9 mouse cellular contexts compared by ENCODE assay signal in the genomic region with DNA sequence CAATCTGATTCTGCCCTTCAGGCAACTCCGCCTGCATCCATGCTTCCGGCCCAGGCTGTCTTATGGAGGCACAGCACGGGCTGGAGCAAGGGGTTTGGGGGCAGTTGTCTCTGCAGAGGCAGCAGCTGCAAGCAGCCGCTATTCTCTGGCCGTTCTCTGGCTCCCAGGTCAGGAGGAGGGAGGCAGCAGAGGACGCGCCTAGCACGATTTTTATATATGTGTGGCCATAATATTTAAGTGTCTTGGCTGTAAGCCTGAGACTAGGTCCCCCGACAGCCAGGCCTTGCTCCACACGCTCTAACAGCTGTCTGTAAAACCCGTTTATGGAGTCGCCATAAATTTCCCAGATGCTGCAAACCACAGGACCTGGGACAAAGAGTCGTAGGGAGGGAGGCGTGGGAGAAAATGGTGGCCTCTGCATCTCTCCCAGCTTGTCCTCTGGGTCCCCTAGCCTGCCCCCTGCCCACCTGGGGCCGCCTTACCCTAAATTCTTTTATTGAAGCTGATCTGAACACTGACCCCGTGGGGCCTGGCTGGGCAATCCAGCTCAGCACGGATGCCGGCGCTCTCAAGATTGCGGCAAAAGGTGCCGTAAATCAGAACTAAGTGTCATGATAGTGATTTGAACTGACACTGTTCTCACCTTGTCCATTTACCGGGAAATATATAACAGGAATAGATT. TPM values are rescaled to one million over a fixed set of nuclear protein-coding genes. Genes with fewer than 3 reads are reported as not detected.
DNase-seq lines count a peak whose midpoint lies in the region; ATAC-seq and TF ChIP-seq lines count a peak whose summit lies in the region.
"Had no signal": no experiment of that assay in that cellular context is flagged by ENCODE, and none has a peak within 500 bp of the region (broad histone marks: within the 10 kb centered on the region; RNA-seq: fewer than 3 reads in every experiment).

No protein-coding gene starts in this region.

- no peak for TF ChIP-seq POLR2A in cerebellum, adult 2 months (IDR thresholded peaks at IDR 0.05; ENCODE audit: borderline replicate concordance, insufficient read depth, low read length)

- peak; percentile 83 for DNase-seq in lung, postnatal 0 days (ENCODE audit: low spot score)
- DNase-seq in lung, postnatal 36 days: no peak
- DNase-seq in heart, postnatal 14 days: peak; percentile 13 to 41
- peak; percentile 82 for DNase-seq in limb, embryonic 11.5 days (ENCODE audit: low spot score)
- DNase-seq in testis, postnatal 10 days (ENCODE audit: low spot score): peak; percentile 51
- DNase-seq in right cerebral cortex, adult 18-20 months: no peak
- DNase-seq in cerebellum, adult 2 months: no peak
- DNase-seq: gastrocnemius, postnatal 25 days had no signal

- H3K27ac ChIP-seq in lung, postnatal 0 days (ENCODE audit: low read length): no peak overlapping the region
- H3K27ac ChIP-seq in limb, embryonic 11.5 days (replicated peaks; ENCODE audit: low read depth, low read length): peak overlapping the region; percentile 79
- H3K27ac ChIP-seq in cerebellum, adult 2 months (ENCODE audit: insufficient read depth, low read length): no peak overlapping the region

- no peak for TF ChIP-seq EP300 in lung, postnatal 0 days (IDR thresholded peaks at IDR 0.05)

- WGBS in lung, postnatal 0 days: 29% methylated on average over 22 of the region's 22 CpGs
- WGBS in limb, embryonic 11.5 days: 4% methylated on average over 22 of the region's 22 CpGs
- WGBS in cerebellum, adult 2 months: 53% methylated on average over 22 of the region's 22 CpGs

- intact Hi-C loops in heart, postnatal 14 days (cut with DNase I): loop anchor here (5.0 kb wide), 1 partner anchor 48 kb away; no protein-coding TSS in a partner anchor

- no peaks in the 10 kb centered on the region for H3K4me1 ChIP-seq in lung, postnatal 0 days (ENCODE audit: insufficient read depth, low read depth, low read length)
- H3K4me1 ChIP-seq in limb, embryonic 11.5 days (ENCODE audit: control insufficient read depth, insufficient read depth, low read length): peaks cover 26% of the 10 kb centered on the region
- H3K4me1 ChIP-seq in cerebellum, adult 2 months (ENCODE audit: control insufficient read depth, insufficient read depth, low read length): no peaks in the 10 kb centered on the region

- no peak overlapping the region for H3K9ac ChIP-seq in lung, postnatal 0 days (replicated peaks; ENCODE audit: low read depth)
- H3K9ac ChIP-seq in limb, embryonic 11.5 days (ENCODE audit: low read length): peak overlapping the region; percentile 43; the same call in 1 of the 2 replicates

- no peak; the same call in 1 of the 2 replicates for TF ChIP-seq CTCF in lung, postnatal 0 days (IDR thresholded peaks at IDR 0.05)
- TF ChIP-seq CTCF in cerebellum, adult 2 months (IDR thresholded peaks at IDR 0.05; ENCODE audit: borderline replicate concordance, insufficient read depth, low read depth, low read length): no peak

- H3K9me3 ChIP-seq in lung, postnatal 0 days (ENCODE audit: low read length): no peaks in the 10 kb centered on the region
- no peaks in the 10 kb centered on the region for H3K9me3 ChIP-seq in limb, embryonic 11.5 days (ENCODE audit: control insufficient read depth, low read length)

- ATAC-seq in lung, postnatal 0 days: peak; percentile 85
- ATAC-seq in limb, embryonic 11.5 days (ENCODE audit: insufficient number of reproducible peaks, low FRiP score, low TSS enrichment, low read depth): peak; percentile 75
- ATAC-seq in activated CD4-positive, CD25-positive, alpha-beta regulatory T cell, adult 4 months: no peak

- no peak overlapping the region for H3K4me2 ChIP-seq in lung, postnatal 0 days (replicated peaks; ENCODE audit: low read depth, low read length)
- H3K4me2 ChIP-seq in limb, embryonic 11.5 days (ENCODE audit: low read depth, severe bottlenecking): peak overlapping the region; percentile 46

- no peaks in the 10 kb centered on the region for H3K27me3 ChIP-seq in lung, postnatal 0 days (replicated peaks; ENCODE audit: insufficient read depth, low read length)
- H3K27me3 ChIP-seq in limb, embryonic 11.5 days (ENCODE audit: control insufficient read depth, insufficient read depth, low read length): peaks cover 11% of the 10 kb centered on the region; the same call in 1 of the 2 replicates
- H3K27me3 ChIP-seq in cerebellum, adult 2 months (ENCODE audit: control insufficient read depth, insufficient read depth, low read length): no peaks in the 10 kb centered on the region

- H3K36me3 ChIP-seq in lung, postnatal 0 days (ENCODE audit: insufficient read depth, low read length): no peaks in the 10 kb centered on the region
- H3K36me3 ChIP-seq in limb, embryonic 11.5 days (ENCODE audit: control insufficient read depth, insufficient read depth, low read length): no peaks in the 10 kb centered on the region

- no peak overlapping the region for H3K4me3 ChIP-seq in lung, postnatal 0 days (ENCODE audit: low read depth, low read length)
- H3K4me3 ChIP-seq in limb, embryonic 11.5 days (ENCODE audit: low read depth, low read length): peak overlapping the region; percentile 8; the same call in 1 of the 2 replicates
- no peak overlapping the region for H3K4me3 ChIP-seq in cerebellum, adult 2 months (replicated peaks; ENCODE audit: insufficient read depth, low read depth, low read length)

RNA-seq across cellular contexts. Expression of a gene that starts 32.3 kb away (rescaled TPM):
- 21.3 and 24.5 TPM in 2 replicates for polyA plus RNA-seq in lung, postnatal 0 days (2015; fragmentation: Nextera tagmentation; extraction: Ambion mirVana)
- total RNA-seq in heart, postnatal 14 days (2021): 10 to 100 TPM; 18.1 to 19.1 TPM
- 16.9 and 18.5 TPM in 2 replicates for polyA plus RNA-seq in limb, embryonic 11.5 days (2014; fragmentation: Nextera tagmentation; extraction: Ambion mirVana)
- 68.4 and 70.8 TPM in 2 replicates for polyA plus RNA-seq in cerebellum, adult 2 months (2012; rRNA removed)
- 1 to 10 TPM; 1.4 to 2.3 TPM for polyA plus RNA-seq in activated CD4-positive, CD25-positive, alpha-beta regulatory T cell, adult 4 months (2017; shearing (Covaris generic))

Comparison
In these comparisons a context has a peak if more than half of its experiments do, and no peak if none do; other contexts are left out.
1. DNase-seq: peak in lung, postnatal 0 days (single experiment), heart, postnatal 14 days (2 of 2), limb, embryonic 11.5 days (single experiment) and testis, postnatal 10 days (single experiment); none in lung, postnatal 36 days (single experiment), right cerebral cortex, adult 18-20 months (single experiment) and cerebellum, adult 2 months (0 of 2).